Mouse (Mus musculus): ENCODE data around the gene Arrdc1.

The Arrdc1 gene

GRCm38 (mm10) chr2:24925284-24925683 is 9.8 kb downstream of the Arrdc1 start:
- DNase-seq (ENCODE audit: low spot score in 2 of 2): no peak

- no peak for DNase-seq (ENCODE audit: low spot score in 2 of 2)
Measured at GRCm38 (mm10) chr2:24923561-24923960, 11.5 kb downstream of the Arrdc1 start.

- DNase-seq (ENCODE audit: low spot score in 2 of 2): no peak
Measured at GRCm38 (mm10) chr2:24919839-24920175, 15.2 kb downstream of the Arrdc1 start.

GRCm38 (mm10) chr2:24918930-24919838 is 15.9 kb downstream of the Arrdc1 start, which contains the start of gene Ehmt1:
Gene Ehmt1, minus strand, starts transcription at chr2:24919614.
- DNase-seq (ENCODE audit: low spot score in 2 of 2): peak; percentile 91 to 94

- no peak for DNase-seq (ENCODE audit: low spot score in 2 of 2)
Measured at GRCm38 (mm10) chr2:24914762-24915161, 20.3 kb downstream of the Arrdc1 start.

GRCm38 (mm10) chr2:24912589-24912988 is 22.5 kb downstream of the Arrdc1 start:
- no peak for DNase-seq (ENCODE audit: low spot score in 2 of 2)

GRCm38 (mm10) chr2:24912189-24912588 is 22.9 kb downstream of the Arrdc1 start:
- no peak for DNase-seq (ENCODE audit: low spot score in 2 of 2)

GRCm38 (mm10) chr2:24910481-24910880 is 24.6 kb downstream of the Arrdc1 start:
- DNase-seq (ENCODE audit: low spot score in 2 of 2): peak in 1 of 2 experiments; percentile 39

- no peak for DNase-seq (ENCODE audit: low spot score in 2 of 2)
Measured at GRCm38 (mm10) chr2:24905653-24906155, 29.3 kb downstream of the Arrdc1 start.

- DNase-seq (ENCODE audit: low spot score in 2 of 2): no peak
Measured at GRCm38 (mm10) chr2:24904823-24905652, 30.0 kb downstream of the Arrdc1 start.

- DNase-seq (ENCODE audit: low spot score in 2 of 2): no peak
Measured at GRCm38 (mm10) chr2:24902999-24903398, 32.1 kb downstream of the Arrdc1 start.

- DNase-seq (ENCODE audit: low spot score in 2 of 2): no peak
Measured at GRCm38 (mm10) chr2:24901055-24901454, 34.0 kb downstream of the Arrdc1 start.

- no peak for DNase-seq (ENCODE audit: low spot score in 2 of 2)
Measured at GRCm38 (mm10) chr2:24899292-24899691, 35.8 kb downstream of the Arrdc1 start.

- DNase-seq (ENCODE audit: low spot score in 2 of 2): no peak
Measured at GRCm38 (mm10) chr2:24896761-24897160, 38.3 kb downstream of the Arrdc1 start.

- no peak for DNase-seq (ENCODE audit: low spot score in 2 of 2)
Measured at GRCm38 (mm10) chr2:24894211-24894610, 40.8 kb downstream of the Arrdc1 start.

GRCm38 (mm10) chr2:24892318-24892717 is 42.7 kb downstream of the Arrdc1 start:
- DNase-seq (ENCODE audit: low spot score in 2 of 2): no peak

GRCm38 (mm10) chr2:24890541-24891447 is 44.3 kb downstream of the Arrdc1 start:
- DNase-seq (ENCODE audit: low spot score in 2 of 2): no peak

- peak in 1 of 2 experiments; percentile 8 for DNase-seq (ENCODE audit: low spot score in 2 of 2)
Measured at GRCm38 (mm10) chr2:24888895-24889294, 46.2 kb downstream of the Arrdc1 start.

GRCm38 (mm10) chr2:24880686-24881085 is 54.4 kb downstream of the Arrdc1 start:
- no peak for DNase-seq (ENCODE audit: low spot score in 2 of 2)

All from natural killer cell, adult 2 months (primary cell).